Mouse (Mus musculus): Measurements from ENCODE around the gene Atoh7.
A peak's percentile ranks its signal among the peaks of the same experiment; 100 is the strongest.
"Not testable (repeated sequence)": the region's sequence is repeated elsewhere in the genome, so short reads cannot be mapped to it uniquely, and the experiment has no call there.

Gene Atoh7

DNA sequence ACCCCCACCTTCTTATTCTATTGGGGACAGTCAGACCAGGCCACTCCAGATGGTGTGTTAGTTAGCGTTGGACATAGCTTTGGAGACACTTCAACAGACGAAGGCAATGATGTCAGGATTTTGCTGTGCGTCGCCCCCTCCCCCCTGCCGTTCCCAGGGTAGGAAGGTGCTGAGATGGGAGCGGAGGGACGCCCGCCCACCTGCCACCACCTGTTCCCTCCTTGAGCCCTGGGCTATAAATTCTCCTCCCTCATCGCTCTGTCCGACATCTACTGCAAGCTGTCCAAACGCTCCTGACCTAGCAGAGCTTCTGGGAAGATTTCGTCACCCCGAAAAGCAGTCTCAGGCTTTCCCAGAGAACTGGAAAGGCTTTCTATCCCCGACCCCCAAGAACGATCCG is at the start of gene Atoh7:
Gene Atoh7, plus strand, starts transcription at position 131 of the 400 bp plus-strand sequence.
- peak; percentile 42 to 57 for DNase-seq (ENCODE audit: low spot score in 2 of 2)

GRCm38 (mm10) chr10:63051267-63051666 is 48.2 kb upstream of the Atoh7 start:
- DNase-seq (ENCODE audit: low spot score in 2 of 2) = no peak

DNA sequence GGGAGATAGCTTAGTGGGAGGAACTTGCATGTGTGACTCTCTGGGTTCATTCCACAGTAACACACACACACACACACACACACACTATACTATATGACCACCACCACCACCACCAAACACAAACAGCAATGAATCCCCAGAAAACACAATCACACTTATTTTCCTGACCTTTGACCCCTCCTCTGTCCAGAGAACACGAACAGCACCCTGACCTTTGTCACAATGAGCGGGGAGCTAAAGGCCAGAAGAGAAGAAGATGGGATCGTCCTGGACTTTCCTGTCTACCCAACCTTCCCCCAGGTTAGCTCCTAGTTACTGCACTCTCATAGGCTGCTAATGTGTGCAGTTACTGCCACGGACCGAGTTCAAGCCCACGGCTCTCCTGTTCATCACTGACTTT is 47.4 kb upstream of the Atoh7 start:
- no peak for DNase-seq (ENCODE audit: low spot score in 2 of 2)

DNA sequence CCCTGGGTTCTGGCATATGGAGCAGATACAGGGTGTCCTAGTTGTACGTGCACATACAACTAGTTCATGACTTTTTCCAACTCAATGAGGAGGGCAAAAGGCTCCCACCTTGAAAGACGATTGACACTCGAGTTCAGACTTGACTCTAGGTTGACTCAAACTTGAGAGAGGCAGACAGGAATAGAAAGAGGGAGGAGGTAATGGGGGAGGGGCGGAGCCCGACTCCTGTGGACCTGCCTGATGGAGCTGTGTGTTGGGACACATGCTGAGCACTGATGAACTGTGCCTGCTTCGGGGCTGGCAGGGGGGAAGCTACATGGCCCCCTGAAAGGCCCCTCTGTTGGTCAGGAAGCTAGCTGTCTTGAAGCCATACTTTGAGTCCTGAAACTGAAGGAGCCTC is 46.4 kb upstream of the Atoh7 start:
- DNase-seq (ENCODE audit: low spot score in 2 of 2) = no peak

GRCm38 (mm10) chr10:63054071-63054470 is 45.4 kb upstream of the Atoh7 start:
- not testable (repeated sequence) for DNase-seq (ENCODE audit: low spot score in 2 of 2)

DNA sequence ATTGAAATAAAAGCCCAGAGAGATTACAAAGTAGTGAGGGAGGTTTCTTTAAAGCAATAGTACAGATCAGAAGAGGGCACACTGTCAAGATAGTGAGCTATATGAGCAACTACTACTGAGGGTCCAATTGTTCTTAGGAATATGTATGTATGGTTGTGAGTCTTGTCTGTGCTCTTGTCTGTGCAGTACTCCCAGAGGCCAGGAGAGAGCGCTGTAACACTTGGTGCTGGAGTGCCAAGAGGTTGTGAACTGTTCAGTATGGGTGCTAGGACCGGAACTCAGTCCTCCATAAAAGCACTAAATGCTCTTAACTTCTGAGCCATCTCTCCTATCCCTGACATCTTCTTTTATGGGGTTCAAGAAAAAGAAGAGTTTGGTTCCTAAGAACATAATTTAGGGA is 44.9 kb upstream of the Atoh7 start:
- DNase-seq (ENCODE audit: low spot score in 2 of 2) = no peak

- no peak for DNase-seq (ENCODE audit: low spot score in 2 of 2)
These were observed 42.3 kb upstream of the Atoh7 start for GRCm38 (mm10) chr10:63056966-63057750.

GRCm38 (mm10) chr10:63059862-63060261 is 39.6 kb upstream of the Atoh7 start, which contains the start of gene Pbld1:
Gene Pbld1, plus strand, starts transcription at chr10:63060162.
- DNase-seq (ENCODE audit: low spot score in 2 of 2) = no peak

DNA sequence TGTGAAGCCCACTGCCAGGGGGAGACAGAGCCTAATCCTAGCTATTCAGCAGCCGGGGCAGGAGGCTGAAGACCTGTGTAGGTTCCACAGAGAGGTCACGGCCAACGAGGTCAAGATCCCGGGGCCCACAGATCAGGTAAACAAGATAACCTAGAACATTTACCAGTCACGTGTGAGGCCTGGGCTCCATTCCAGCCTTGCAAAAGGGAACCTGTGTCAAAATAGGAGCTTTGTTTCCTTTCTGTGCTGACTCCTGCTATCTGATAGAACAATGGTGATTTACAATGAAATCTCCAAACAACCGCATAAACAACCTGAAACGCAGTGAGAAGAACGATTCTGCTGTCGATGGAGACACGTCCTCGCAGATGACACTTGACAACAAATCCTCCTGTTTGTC is 39.0 kb upstream of the Atoh7 start:
- DNase-seq (ENCODE audit: low spot score in 2 of 2) = no peak

DNA sequence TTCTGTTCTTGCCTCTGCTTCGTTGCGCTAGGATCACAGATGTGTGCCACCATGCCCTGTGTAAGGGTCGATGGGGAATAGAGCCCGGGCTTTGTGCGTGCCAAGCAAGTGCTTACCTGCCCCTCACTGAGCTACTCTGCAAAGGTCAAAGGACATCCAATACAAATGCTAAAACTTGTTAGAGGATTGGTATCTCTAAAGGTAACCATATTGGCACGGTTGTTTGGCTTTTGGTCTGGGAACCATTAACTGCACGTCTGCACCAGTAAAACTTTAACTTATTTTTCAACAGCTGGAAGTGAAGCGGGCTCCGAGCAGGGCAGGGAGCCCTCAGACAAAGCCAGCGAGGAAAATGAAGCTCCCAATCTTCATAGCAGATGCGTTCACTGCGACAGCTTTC is 38.2 kb upstream of the Atoh7 start:
- DNase-seq (ENCODE audit: low spot score in 2 of 2) = no peak

DNA sequence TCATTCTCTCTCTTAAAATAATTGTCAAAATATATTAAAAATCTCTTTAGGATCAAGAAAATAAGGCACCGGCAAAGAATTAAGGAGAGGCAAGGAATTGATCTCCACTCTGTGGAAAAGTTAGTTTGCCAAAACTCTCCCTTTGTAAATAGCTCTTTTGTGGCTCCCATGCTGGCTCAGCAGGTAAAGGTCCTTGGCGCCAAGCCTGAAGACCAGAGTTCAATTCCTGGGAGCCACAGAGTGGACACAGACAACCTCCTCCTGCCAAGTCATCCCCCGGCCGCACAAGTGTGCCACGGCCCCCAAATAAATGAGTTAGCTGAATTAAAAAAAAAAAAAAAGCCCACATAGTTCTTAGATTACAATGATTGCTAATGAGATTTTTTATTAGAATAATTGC is 36.8 kb upstream of the Atoh7 start:
- DNase-seq (ENCODE audit: low spot score in 2 of 2) = no peak

- no peak for DNase-seq (ENCODE audit: low spot score in 2 of 2)
These were observed 36.1 kb upstream of the Atoh7 start for GRCm38 (mm10) chr10:63063365-63063764.

DNA sequence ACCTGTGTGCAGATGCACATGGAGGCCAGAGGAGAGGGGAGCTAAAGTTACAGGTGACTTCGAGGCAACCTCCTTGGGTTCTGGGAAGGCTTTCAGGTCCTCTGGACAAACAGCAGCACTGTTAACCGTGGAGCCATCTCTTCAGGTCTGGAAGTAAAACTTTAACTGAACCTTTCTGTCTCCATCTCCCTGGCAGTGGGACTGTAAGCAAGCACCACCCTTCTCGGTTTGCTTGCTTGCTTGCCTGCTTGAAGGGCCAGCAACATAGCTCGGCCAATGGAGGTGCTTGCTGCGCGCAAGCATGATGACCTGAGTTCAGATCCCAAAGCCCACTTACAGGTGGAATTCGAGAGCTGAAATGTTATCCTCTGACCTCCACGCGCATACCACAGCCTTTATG is 34.9 kb upstream of the Atoh7 start:
- no peak for DNase-seq (ENCODE audit: low spot score in 2 of 2)

DNA sequence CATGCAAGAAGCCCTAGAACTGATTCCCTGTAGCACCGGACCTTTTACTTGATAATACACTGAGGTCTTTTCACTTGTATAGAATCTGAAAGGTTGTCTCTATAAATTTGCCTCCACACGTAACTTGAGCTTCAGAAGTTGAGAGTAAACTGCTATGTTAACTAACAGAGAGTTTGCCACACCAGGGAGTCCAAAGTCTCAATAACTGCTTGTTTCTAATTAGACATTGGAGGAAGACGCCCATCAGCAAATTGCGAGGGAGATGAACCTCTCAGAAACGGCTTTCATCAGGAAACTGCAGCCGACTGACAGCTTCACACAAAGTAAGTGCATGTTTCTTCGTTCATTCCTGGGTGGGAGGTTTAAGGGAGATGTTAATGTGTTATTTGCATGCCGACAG is 33.9 kb upstream of the Atoh7 start:
- no peak for DNase-seq (ENCODE audit: low spot score in 2 of 2)

DNA sequence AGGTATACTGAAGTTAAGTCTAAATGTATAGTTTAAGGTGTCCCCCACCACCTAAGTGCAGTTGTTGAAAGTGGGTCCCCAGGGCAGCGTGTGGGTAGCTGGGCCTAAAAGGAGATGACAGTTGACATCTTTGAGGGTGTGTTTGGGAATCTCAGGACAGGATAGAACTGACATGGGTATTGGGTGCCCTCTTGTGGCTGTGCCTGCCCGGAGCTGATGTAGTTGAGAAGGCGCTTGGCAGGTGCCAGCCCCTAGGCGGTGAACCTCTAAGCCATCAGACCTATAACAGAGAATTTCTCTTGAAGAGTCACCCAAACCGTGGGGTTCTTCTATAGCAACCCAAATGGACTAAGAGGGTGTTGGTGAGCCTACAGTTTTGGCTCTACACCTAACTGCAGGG is 33.5 kb upstream of the Atoh7 start:
- peak; percentile 73 to 84 for DNase-seq (ENCODE audit: low spot score in 2 of 2)

GRCm38 (mm10) chr10:63086304-63086703 is 13.1 kb upstream of the Atoh7 start:
- DNase-seq (ENCODE audit: low spot score in 2 of 2) = no peak

- no peak for DNase-seq (ENCODE audit: low spot score in 2 of 2)
These were observed 10.2 kb upstream of the Atoh7 start for GRCm38 (mm10) chr10:63089103-63089757.

- DNase-seq (ENCODE audit: low spot score in 2 of 2) = peak in 1 of 2 experiments; percentile 10
These were observed 9.5 kb upstream of the Atoh7 start for GRCm38 (mm10) chr10:63089758-63090571.

DNA sequence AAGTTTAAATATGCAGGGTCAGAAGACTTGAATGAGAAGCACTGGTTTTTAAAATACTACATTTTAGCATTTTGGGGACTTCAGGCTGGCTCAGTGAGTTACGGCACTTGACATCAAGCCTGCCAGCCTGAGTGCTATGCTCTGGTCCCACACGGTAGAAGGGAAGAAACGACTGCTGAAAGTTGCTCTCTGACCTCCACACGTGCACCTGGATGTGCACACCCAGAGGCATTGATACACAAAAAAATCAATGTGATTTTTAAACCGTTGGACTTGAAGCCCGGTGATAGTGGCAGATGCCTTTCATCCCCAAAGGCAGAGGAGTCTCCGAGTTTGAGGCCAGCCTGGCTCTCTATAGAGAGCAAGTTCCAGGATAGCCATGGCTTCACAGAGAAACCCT is 7.5 kb upstream of the Atoh7 start:
- DNase-seq (ENCODE audit: low spot score in 2 of 2) = no peak

GRCm38 (mm10) chr10:63092616-63093550 is 6.6 kb upstream of the Atoh7 start:
- no peak for DNase-seq (ENCODE audit: low spot score in 2 of 2)

GRCm38 (mm10) chr10:63096757-63097156 is 2.7 kb upstream of the Atoh7 start:
- no peak for DNase-seq (ENCODE audit: low spot score in 2 of 2)
